ENCODE assay signal across 8 mouse cellular contexts in genomic region chr12:91588670-91589541, GRCm38 (mm10). TPM values are rescaled to one million over a fixed set of nuclear protein-coding genes. Genes with fewer than 3 reads are reported as not detected.
DNase-seq lines count a peak whose midpoint lies in the region; ATAC-seq lines count a peak whose summit lies in the region.

No protein-coding gene starts in this region.

- H3K4me3 ChIP-seq in forebrain, embryonic 15.5 days = peak overlapping the region; percentile 97

- H3K36me3 ChIP-seq in forebrain, embryonic 15.5 days = peaks cover 10% of the 10 kb centered on the region

- under 1% methylated on average over 59 of the region's 83 CpGs for WGBS in forebrain, embryonic 15.5 days

- H3K9me3 ChIP-seq in forebrain, embryonic 15.5 days = no peaks in the 10 kb centered on the region

- H3K27me3 ChIP-seq in forebrain, embryonic 15.5 days = no peaks in the 10 kb centered on the region

- peak overlapping the region; percentile 57 for H3K4me2 ChIP-seq in forebrain, embryonic 15.5 days (replicated peaks)

- peak overlapping the region; percentile 100 for H3K27ac ChIP-seq in forebrain, embryonic 15.5 days (replicated peaks)

- ATAC-seq in forebrain, embryonic 15.5 days (replicated peaks) = no peak

- peak overlapping the region; percentile 100 for H3K9ac ChIP-seq in forebrain, embryonic 15.5 days (replicated peaks)

- peak; percentile 58 for DNase-seq in Muller cell, postnatal 12 days (ENCODE audit: inconsistent ontology term)
- peak; percentile 48 for DNase-seq in c-Kit-negative CD71-positive TER-119-positive erythroid progenitor cells, embryonic 14.5 days (ENCODE audit: low read depth, low spot score)
- peak; percentile 60 for DNase-seq in heart, postnatal 4 days
- DNase-seq in layer of hippocampus, postnatal 14 days (ENCODE audit: low spot score in 2 of 2) = peak; percentile 34 to 58
- peak; percentile 49 for DNase-seq in lung, postnatal 25 days (ENCODE audit: low spot score)
- peak; percentile 57 to 60 for DNase-seq in right cerebral cortex, postnatal 10 days (ENCODE audit: low spot score in 2 of 2)
- peak; percentile 36 to 56 for DNase-seq in urinary bladder, postnatal 36 days (ENCODE audit: low spot score in 2 of 2)

- H3K4me1 ChIP-seq in forebrain, embryonic 15.5 days = peaks cover 18% of the 10 kb centered on the region

RNA-seq across cellular contexts. Expression of gene Gtf2a1, which starts 1.4 kb away (rescaled TPM):
- 68.6 and 71.1 TPM in 2 replicates for polyA plus RNA-seq in forebrain, embryonic 15.5 days (2015; fragmentation: Nextera tagmentation; extraction: Ambion mirVana)
- total RNA-seq in heart, postnatal 4 days (2021) = 10 to 100 TPM; 32.6 to 33.3 TPM
- total RNA-seq in layer of hippocampus, postnatal 14 days (2021) = 10 to 100 TPM; 47.1 to 51.6 TPM
